Mouse (Mus musculus) layer of hippocampus, adult 2 months (tissue): Measurements from ENCODE around the gene Abcb4. TPM values are rescaled to one million over a fixed set of nuclear protein-coding genes. Genes with fewer than 3 reads are reported as not detected.
A peak's percentile ranks its signal among the peaks of the same experiment; 100 is the strongest.

Source experiments
- DNase-seq, 2 experiments: peaks; one replicate each; pipeline ENCODE4 v3.0.0; 2022; ENCODE audit warnings: low spot score in 2 of 2
- H3K27ac ChIP-seq: fragments of 200-600 bp; 2 replicates; pipeline ENCODE4 v1.8.1; 2022
- H3K4me3 ChIP-seq: fragments of 200-600 bp; 2 replicates; pipeline ENCODE4 v1.8.1; 2022; ENCODE audit warnings: mild to moderate bottlenecking
- CTCF ChIP-seq: fragments of 200-600 bp; conservative IDR thresholded peaks from 2 replicates; pipeline ENCODE4 v1.8.1; 2022; ENCODE audit warnings: antibody characterized with exemption, mild to moderate bottlenecking, moderate library complexity
- total RNA-seq, 2 experiments: library from RNA; stranded (reverse); gene quantifications; 2 replicates each; pipeline ENCODE4 v1.2.3; 2021

Gene Abcb4
- total RNA-seq, 2 experiments from 2014 or later: 5.8 to 6.5 TPM

GRCm38 (mm10) chr5:8877800-8878199, 15.7 kb upstream of the Abcb4 start:
- Histone ChIP-seq H3K27ac (no peak overlapping the region), H3K4me3 (no peak overlapping the region)
- no peak for DNase-seq
- no peak for TF ChIP-seq CTCF

- Histone ChIP-seq H3K27ac (no peak overlapping the region), H3K4me3 (no peak overlapping the region)
- no peak for DNase-seq
- TF ChIP-seq CTCF: no peak
These were observed 7.7 kb upstream of the Abcb4 start for GRCm38 (mm10) chr5:8885837-8886236.

- no peak for TF ChIP-seq CTCF
- peak overlapping the region; percentile 70 for H3K4me3 ChIP-seq
- no peak for DNase-seq
- peak overlapping the region; percentile 74 for H3K27ac ChIP-seq
These were observed 548 bp downstream of the Abcb4 start for GRCm38 (mm10) chr5:8894104-8894425.

GRCm38 (mm10) chr5:8894641-8895490, 1.3 kb downstream of the Abcb4 start:
- Histone ChIP-seq H3K4me3 (no peak overlapping the region), H3K27ac (peak overlapping the region; percentile 74; the same call in 1 of the 2 replicates)
- no peak for TF ChIP-seq CTCF
- no peak for DNase-seq

- no peak for TF ChIP-seq CTCF
- H3K27ac ChIP-seq: no peak overlapping the region
- DNase-seq: no peak
These were observed 2.7 kb downstream of the Abcb4 start for GRCm38 (mm10) chr5:8896198-8896597.

GRCm38 (mm10) chr5:8898246-8898645, 4.7 kb downstream of the Abcb4 start:
- Histone ChIP-seq H3K4me3 (no peak overlapping the region), H3K27ac (no peak overlapping the region)
- no peak for DNase-seq
- TF ChIP-seq CTCF: no peak

More at GRCm38 (mm10) chr5:8896198-8896597, 2.7 kb downstream of the Abcb4 start:
- H3K4me3 ChIP-seq: no peak overlapping the region

GRCm38 (mm10) chr5:8901001-8901400, 7.5 kb downstream of the Abcb4 start:
- DNase-seq: no peak
- no peak for TF ChIP-seq CTCF
- no peak overlapping the region for H3K4me3 ChIP-seq
- H3K27ac ChIP-seq: no peak overlapping the region

- Histone ChIP-seq H3K4me3 (no peak overlapping the region), H3K27ac (no peak overlapping the region)
- no peak for DNase-seq
- no peak for TF ChIP-seq CTCF
These were observed 8.8 kb downstream of the Abcb4 start for GRCm38 (mm10) chr5:8902141-8902817.

- Histone ChIP-seq H3K4me3 (no peak overlapping the region), H3K27ac (no peak overlapping the region)
- no peak for TF ChIP-seq CTCF
- no peak for DNase-seq
These were observed 11.0 kb downstream of the Abcb4 start for GRCm38 (mm10) chr5:8904539-8904938.

GRCm38 (mm10) chr5:8911567-8912198, 18.2 kb downstream of the Abcb4 start:
- no peak overlapping the region for H3K27ac ChIP-seq
- no peak for DNase-seq
- no peak for TF ChIP-seq CTCF
- no peak overlapping the region for H3K4me3 ChIP-seq

GRCm38 (mm10) chr5:8916400-8916799, 22.9 kb downstream of the Abcb4 start:
- no peak for DNase-seq
- Histone ChIP-seq H3K4me3 (no peak overlapping the region), H3K27ac (no peak overlapping the region)
- TF ChIP-seq CTCF: no peak

GRCm38 (mm10) chr5:8917069-8917468, 23.6 kb downstream of the Abcb4 start:
- Histone ChIP-seq H3K27ac (no peak overlapping the region), H3K4me3 (no peak overlapping the region)
- DNase-seq: no peak
- no peak for TF ChIP-seq CTCF

- no peak for DNase-seq
- H3K27ac ChIP-seq: no peak overlapping the region
- no peak for TF ChIP-seq CTCF
- H3K4me3 ChIP-seq: no peak overlapping the region
These were observed 34.9 kb downstream of the Abcb4 start for GRCm38 (mm10) chr5:8928440-8928839.
